Mouse (Mus musculus) gastrocnemius, postnatal 25 days (tissue): ENCODE data around the gene Tex21. TPM values are rescaled to one million over a fixed set of nuclear protein-coding genes. Genes with fewer than 3 reads are reported as not detected.
"Not testable (repeated sequence)": the region's sequence is repeated elsewhere in the genome, so short reads cannot be mapped to it uniquely, and the experiment has no call there.

ENCODE experiments used
- DNase-seq: peaks from one replicate; pipeline ENCODE4 v3.0.0; 2022
- total RNA-seq, 2 experiments: library from RNA; stranded (reverse); gene quantifications; 1 replicate in 1 of 2; 2 replicates in 1 of 2; pipeline ENCODE4 v1.2.3; 2021

Tex21 gene
- total RNA-seq, 2 experiments from 2014 or later: not detected

DNA sequence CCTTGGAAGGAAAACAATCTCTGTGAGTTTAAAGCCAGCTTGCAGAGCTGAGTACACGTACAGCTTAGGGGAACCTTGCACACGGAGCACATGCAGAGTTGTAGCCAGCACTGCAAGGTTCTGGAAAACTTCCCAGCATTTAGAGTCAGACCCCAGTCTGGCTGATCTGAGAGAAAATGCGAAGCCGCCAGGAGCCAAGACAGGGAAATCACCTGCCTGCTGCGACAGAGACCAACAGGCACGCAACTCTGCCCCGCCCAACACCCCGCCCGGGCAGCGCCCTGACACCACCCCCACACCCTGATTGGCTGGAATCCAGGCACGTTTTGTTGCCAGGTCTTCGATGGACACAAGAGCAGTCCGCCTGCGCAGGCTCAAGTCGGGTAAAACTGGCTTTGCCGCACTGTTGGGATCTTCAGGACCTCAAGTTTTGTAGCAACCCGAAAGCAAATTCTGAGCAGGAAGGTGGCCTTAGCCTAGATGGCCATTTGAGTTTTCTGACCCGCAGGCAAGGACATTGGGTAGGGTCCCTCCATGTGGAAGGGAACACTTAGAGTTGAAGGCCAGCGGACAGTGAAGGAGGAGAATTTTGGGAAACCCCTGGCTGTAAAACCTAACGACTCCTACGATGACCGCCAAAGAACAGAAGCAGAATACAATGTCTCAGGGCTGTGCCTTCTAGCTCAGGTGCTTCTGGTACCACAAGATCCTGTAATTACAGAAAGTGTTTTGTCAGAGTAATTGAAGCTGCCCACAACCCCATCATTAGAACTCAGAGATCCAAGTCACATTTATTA, 50.4 kb downstream of the Tex21 start:
- peak; percentile 65 for DNase-seq

DNA sequence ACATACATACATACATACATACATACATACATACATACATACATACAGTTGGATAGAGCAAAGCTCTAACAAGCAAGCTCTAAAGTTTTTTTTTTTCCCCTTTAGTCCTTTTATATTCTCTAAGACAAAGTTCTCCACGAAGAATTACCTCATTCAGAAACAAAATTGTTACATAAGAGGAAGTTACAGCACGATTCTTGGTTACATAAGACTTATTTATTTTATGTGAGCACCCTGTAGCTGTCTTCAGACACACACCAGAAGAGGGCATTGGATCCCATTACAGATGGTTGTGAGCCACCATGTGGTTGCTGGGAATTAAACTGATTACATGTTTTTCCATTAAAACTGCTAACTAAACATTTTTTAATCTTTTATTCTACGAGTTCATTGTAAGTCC, 52.0 kb downstream of the Tex21 start:
- no peak for DNase-seq

DNA sequence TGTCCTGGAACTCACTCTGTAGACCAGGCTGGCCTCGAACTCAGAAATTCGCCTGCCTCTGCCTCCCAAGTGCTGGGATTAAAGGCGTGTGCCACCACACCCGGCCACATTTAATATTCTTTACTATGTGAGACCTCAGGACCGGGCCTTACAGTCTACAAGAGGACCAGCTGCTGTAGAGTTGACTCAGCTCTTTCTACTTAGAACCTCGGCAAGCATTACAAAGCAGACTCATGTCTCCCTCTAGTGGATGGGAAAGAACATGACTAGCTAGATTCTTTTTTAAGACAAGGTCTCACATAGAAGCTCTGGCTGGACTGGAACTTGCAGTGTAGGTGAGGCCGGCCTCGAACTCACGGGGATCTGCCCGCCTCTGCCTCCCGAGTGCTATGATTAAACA, 55.6 kb downstream of the Tex21 start:
- DNase-seq: no peak

DNA sequence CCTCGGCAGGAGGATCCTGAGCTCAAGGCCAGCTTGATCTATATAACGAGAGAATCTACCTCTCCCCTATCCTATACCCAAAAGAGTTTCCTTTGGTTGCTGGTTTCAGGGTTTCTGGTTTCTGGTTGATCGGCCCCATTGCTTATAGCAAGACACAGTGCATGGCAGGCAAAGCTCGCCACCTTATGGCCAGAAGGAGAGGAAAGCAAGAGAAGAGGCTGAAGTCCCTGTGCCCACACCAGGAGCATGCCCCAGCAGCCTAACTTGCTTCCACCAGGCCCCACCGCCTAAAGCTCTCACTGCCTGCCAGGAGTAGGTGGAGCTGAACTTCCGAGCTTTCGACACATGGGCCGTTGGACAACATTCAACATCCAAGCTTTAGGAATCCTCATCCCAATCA, 58.7 kb downstream of the Tex21 start:
- DNase-seq: no peak

DNA sequence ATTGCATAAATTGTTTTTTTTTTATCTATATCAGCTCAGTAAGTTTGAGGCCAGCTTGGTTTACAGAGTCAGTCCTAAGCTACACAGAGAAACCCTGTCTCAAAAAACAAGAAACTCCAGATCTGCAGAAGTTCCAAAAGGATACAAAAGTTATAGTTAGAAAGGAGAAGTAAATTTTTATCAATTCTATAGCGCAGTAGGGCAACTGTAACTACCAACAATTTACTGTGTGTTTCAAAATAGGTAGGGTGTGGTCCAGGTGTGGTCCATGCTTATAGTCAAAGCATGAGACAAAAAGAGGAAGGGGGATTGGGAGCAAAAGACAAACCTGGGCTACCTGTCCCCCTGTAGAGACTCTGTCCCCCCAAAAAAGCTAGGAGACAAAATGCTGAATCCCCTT, 60.1 kb downstream of the Tex21 start:
- DNase-seq: no peak

DNA sequence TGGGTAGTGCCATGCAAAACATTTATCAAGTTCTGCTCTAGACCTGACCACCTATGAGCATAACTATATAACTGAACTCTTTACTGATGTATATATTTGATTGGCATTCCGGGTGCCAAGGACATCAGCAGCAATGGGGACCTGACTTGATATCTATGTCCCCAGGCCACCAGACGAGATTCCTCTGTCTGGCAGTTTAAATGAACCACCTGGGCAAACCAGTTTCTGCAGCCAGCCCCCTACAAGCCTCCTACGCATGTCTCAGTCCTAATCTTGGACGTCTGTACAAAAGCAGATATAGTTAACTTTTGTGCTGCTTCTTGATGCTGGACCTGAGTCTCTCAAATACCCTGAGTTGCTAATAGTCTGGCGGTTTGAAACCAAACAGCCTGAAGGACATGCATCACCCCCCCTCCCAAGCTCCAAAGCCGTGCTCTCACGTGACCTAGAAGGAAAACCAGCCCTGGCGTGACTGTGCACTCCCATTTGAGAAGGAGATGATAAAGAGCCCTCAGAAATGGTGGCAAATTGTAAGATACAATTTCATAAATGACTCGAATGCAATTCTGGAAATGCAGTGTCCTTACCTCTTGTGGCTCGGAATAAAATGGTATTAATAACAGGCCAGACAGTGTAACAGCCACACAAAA, 61.3 kb downstream of the Tex21 start:
- DNase-seq: no peak

DNA sequence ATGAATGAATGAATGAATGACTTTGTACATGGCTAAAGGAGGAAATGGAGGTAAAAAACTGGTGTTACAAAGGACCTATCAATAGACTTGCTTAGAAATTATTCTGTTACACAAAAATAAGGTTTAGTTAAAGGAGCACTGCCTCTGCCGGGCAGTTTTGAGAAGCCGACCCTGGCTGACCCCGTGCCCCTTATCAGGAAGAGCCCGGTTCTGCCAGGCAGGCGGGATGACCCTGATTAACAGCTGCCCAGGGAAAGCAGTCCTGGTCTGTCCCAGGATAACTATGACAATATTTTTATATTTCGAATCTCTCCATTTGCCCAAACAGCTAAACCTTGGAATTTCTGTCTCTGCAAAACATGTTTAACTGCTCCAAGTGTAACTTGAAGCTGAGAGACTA, 62.3 kb downstream of the Tex21 start:
- DNase-seq: no peak

DNA sequence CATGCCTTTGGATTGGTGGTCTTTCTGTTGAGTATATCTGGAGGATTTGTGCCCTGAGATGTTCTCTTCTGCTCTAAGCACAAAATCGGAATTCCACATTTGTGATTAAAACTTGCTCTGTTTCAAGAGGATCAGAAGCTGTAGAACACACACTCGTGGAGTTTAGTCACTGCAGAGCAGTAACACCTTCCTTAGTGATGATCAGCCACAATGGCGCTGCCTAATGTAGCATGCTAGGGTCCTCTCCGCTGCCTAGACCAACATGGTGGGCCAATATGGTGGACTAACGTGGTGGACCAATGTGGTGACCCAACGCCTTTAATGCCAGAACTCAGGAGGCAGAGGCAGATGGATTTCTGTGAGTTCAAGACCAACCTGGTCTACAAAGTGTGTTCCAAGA, 63.7 kb downstream of the Tex21 start:
- DNase-seq: no peak

DNA sequence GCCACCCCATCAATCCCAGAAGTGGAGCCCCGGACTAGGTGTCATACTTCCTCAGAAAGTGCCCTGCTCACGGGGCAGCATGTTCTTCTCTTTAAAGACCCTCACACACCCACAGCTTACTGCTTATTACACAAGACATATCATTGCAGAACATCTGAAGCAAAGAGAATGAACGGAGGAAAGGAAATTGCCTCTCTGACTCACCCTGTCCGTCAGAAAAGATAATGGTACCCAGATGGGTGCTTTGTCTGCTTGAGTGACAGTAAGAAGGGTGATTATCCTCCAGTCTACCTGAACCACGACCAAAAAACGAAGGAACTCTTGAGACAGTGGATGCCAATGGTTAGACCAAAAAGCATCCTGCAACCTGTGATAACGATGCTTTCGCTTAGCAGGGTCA, 65.1 kb downstream of the Tex21 start:
- DNase-seq: no peak

DNA sequence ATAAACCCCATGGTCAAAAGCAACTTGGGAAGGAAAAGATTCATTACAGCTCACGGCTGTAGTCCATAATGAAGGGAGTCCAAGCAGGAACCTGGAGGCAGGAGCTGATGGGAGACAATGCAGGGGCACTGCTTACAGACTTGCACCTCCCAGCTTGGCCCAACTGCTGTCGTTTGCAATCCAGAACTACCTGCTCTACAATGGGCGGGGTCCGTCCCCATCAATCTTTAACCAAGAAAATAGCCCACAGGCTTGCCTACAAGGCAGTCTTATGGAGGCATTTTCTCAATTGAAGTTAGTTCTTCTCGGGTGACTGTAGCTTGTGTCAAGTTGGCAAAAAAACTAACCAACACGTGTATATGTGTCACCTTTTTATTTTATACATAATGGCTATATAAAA, 66.1 kb downstream of the Tex21 start:
- DNase-seq: no peak

DNA sequence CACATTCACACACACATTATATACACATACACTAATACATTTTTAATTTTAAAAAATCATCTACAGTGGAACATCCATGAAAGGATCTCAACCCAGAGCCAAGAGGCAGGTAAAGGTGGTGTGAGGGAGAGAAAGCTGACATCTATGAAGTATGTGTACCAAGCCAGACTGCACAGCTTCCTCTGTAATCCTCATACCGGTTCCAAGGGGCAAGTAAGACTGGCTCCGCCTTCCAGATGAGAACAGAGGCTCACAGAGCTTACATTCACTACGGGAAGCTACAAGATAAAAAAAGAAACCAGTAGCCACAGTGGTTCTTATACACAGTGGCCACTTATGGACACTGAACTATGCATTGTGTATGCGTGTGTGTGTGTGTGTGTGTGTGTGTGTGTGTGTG, 67.0 kb downstream of the Tex21 start:
- DNase-seq: no peak

DNA sequence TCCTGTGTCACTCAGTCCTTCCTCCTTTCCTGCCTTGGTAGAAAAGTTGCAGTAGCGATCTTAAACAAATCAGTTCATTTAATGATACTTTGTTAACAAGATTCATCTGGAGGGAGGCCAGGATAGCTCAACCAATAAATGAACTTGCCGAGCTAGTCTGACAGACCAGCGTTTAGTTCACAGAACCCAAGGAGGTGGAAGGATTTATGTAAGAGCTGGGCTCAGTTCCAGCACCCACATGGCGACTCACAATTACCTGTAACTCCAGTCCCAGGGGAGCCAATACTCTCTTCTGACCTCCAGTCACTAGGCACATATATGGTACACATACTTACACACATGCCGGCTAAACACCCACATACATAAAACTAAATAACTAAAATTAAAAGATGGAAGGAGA, 67.5 kb downstream of the Tex21 start:
- DNase-seq: no peak

DNA sequence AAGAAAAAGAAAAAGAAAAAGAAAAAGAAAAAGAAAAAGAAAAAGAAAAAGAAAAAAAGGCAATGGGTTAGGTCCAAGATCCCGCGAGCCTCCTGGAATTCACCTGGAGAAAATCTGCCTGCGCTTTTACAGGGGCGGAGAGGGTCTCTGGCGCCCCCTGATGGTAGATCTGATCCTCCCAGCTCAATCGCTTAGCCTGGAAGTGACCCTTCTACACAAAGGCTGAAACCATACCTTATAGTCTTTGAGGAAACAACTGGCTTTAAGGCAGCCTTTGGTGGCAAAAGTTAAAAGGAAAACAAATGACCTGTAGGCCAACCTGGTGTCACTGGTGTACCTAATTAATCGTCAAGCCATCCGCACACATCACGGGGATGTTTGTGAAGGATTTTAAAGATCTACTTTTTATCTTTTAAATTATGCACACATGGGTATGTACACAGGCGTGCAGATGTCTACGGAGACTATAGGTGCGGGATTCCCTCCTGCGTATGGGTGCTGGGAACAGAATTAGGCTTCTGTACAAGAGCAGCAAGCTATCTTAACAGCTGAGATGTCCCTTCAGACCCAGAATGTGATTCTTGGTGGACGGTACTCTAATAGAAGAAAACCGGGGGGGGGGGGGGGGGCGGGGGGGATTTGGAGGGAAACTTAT, 68.6 kb downstream of the Tex21 start:
- peak; percentile 49 for DNase-seq

DNA sequence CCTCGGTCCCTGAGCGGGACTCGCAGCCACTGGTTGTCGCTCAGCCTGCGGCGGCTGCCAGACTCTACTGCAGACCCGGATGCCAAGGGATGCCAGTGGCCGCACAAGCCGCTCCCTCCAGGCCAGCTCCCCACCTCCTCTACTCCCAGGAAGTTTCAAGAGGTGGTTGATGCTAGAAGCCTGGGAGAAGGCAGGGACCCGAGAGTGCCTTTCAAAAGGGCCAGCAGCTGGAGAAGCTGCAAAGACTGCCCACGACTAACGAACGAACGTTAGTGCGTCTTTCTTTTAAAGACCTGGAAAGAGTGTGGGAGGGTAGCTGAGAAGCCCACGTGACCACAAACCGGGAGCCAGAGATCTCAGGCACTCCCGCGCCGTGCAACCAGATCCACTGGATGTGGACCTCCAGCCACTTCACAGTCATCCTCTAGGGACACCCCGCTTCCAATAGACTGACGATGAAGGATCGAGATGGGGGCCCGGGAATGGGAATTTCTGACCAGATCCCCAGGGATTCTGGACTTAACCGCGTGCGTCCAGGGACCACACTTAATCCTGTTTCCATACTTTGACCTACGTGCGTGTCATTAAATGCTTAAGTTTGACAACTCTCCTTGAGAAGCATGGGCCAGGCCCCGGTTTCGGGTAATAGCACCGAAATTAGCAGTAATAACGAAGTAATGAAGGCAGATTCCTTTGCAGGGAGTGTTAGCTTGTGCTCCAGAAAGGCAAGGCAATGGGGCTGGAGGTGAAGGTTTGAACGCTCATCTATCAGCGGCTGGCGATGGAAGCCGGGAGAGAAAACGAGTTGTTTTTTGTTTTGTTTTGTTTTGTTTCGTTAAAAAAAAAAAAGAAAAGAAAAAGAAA, 69.3 kb downstream of the Tex21 start, which contains the start of gene Esr2:
Esr2 (minus strand) TSS at position 260 of the 864 bp plus-strand sequence.
- DNase-seq: no peak

DNA sequence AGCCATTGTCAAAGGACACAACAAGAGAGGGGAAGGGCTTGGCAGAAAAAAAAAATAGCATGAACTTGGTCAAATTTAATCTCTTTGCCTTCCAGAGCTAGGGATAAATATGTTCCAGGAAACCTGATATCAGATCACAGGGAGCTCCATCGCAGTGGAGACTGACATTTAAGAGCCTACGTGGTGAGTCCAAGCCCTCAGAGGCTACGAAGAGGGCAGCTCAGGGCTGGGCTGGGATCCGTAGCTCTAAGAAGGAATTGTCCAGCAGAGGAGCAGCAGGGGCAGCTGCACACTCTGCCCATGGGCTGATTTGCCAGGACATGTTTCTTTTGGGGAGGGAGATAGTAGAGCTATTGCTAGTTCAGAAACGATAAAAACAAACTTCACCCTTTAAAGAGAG, 80.9 kb downstream of the Tex21 start:
- DNase-seq: peak; percentile 8

DNA sequence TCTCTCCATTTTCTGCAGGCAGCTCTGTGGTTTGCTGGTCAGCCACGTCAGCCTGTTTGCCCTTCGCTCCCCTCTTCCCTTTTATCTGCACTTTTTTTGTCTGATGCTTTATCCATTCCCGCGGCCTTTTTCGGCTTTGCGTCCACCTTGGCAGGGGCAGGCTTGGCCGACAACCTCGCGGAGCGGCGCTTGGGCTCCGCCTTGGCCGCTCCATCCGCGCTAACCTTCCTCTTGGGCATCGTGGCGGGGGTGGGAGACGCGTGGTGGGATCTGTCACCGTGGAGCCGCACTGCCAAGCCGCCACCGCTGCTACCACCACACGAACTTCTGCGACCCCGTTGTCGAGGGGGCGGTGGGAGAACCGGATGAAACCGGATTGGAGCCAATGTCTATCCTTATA, 94.2 kb downstream of the Tex21 start:
- DNase-seq: not testable (repeated sequence)

Other genes with a start within 250 kb of the Tex21 start
- not detected for gene Esr2, start 69.5 kb downstream of the Tex21 start, total RNA-seq
- gene Mthfd1, start 8.6 kb upstream of the Tex21 start, total RNA-seq: 10 to 100 TPM; 28.0 to 30.2 TPM
- gene Akap5, start 78.1 kb upstream of the Tex21 start, total RNA-seq: under 1 TPM; 0.46 to 0.78 TPM
- gene Zbtb25, start 122.9 kb upstream of the Tex21 start, total RNA-seq: 1 to 10 TPM; 6.6 to 8.2 TPM
- gene Zbtb1, start 123.5 kb upstream of the Tex21 start, total RNA-seq: 1 to 10 TPM; 3.1 to 3.9 TPM
- gene Hspa2, start 157.4 kb upstream of the Tex21 start, total RNA-seq: 10 to 100 TPM in 1 of 2 experiments, 1 to 10 TPM in 1; 6.3 to 10.3 TPM
- gene Ppp1r36, start 170.8 kb upstream of the Tex21 start, total RNA-seq: not detected